Comparison of ENCODE assay signal across 15 mouse cellular contexts in genomic region chr1:166045894-166046197, GRCm38 (mm10). TPM values are rescaled to one million over a fixed set of nuclear protein-coding genes. Genes with fewer than 3 reads are reported as not detected.
DNase-seq lines count a peak whose midpoint lies in the region; ATAC-seq and TF ChIP-seq lines count a peak whose summit lies in the region.
"Had no signal": no experiment of that assay in that cellular context is flagged by ENCODE, and none has a peak within 500 bp of the region (broad histone marks: within the 10 kb centered on the region; RNA-seq: fewer than 3 reads in every experiment).

No protein-coding gene starts in this region.

- peaks cover 49% of the 10 kb centered on the region for H3K4me1 ChIP-seq in hindbrain, embryonic 12.5 days
- peaks cover 39% of the 10 kb centered on the region for H3K4me1 ChIP-seq in hindbrain, embryonic 14.5 days (replicated peaks; ENCODE audit: control insufficient read depth, insufficient read depth, low read length)
- peaks cover 4% of the 10 kb centered on the region; the same call in 1 of the 2 replicates for H3K4me1 ChIP-seq in embryonic facial prominence, embryonic 11.5 days (ENCODE audit: control insufficient read depth, insufficient read depth, low read length)
- H3K4me1 ChIP-seq in forebrain, embryonic 13.5 days, result peaks cover 45% of the 10 kb centered on the region
- 0 out of 2 replicates have a peak, but pooled peaks cover 6% of the 10 kb centered on the region for H3K4me1 ChIP-seq in midbrain, postnatal 0 days (ENCODE audit: insufficient read depth, low read length)
- peaks cover 17% of the 10 kb centered on the region for H3K4me1 ChIP-seq in thymus, adult 2 months (replicated peaks; ENCODE audit: control insufficient read depth, insufficient read depth, low read length)

- no peak for TF ChIP-seq POLR2A in thymus, adult 2 months (IDR thresholded peaks at IDR 0.05; ENCODE audit: control insufficient read depth, extremely low read depth, insufficient read depth, low read length, poor library complexity)

- no peak overlapping the region for H3K4me3 ChIP-seq in hindbrain, embryonic 12.5 days
- H3K4me3 ChIP-seq in hindbrain, embryonic 14.5 days (replicated peaks; ENCODE audit: low read length), result no peak overlapping the region
- H3K4me3 ChIP-seq in embryonic facial prominence, embryonic 11.5 days (ENCODE audit: low read depth, low read length), result no peak overlapping the region
- H3K4me3 ChIP-seq in forebrain, embryonic 13.5 days, result no peak overlapping the region
- H3K4me3 ChIP-seq in midbrain, postnatal 0 days (ENCODE audit: low read depth, low read length), result no peak overlapping the region
- H3K4me3 ChIP-seq in thymus, adult 2 months (ENCODE audit: control insufficient read depth, insufficient read depth, low read length), result no peak overlapping the region
- H3K4me3 ChIP-seq: liver, embryonic 13.5 days; neural tube, embryonic 15.5 days had no signal

- H3K9ac ChIP-seq in hindbrain, embryonic 12.5 days, result 0 out of 2 replicates have a peak overlapping the region, but pooled peaks have one; percentile 29
- no peak overlapping the region for H3K9ac ChIP-seq in hindbrain, embryonic 14.5 days
- H3K9ac ChIP-seq in embryonic facial prominence, embryonic 11.5 days (replicated peaks; ENCODE audit: low read length), result no peak overlapping the region
- H3K9ac ChIP-seq in forebrain, embryonic 13.5 days, result no peak overlapping the region
- H3K9ac ChIP-seq in midbrain, postnatal 0 days (replicated peaks; ENCODE audit: low read length, poor library complexity, severe bottlenecking), result no peak overlapping the region
- H3K9ac ChIP-seq: liver, embryonic 13.5 days; neural tube, embryonic 15.5 days had no signal

- no peak for ATAC-seq in hindbrain, embryonic 12.5 days (ENCODE audit: low FRiP score)
- no peak for ATAC-seq in hindbrain, embryonic 14.5 days (ENCODE audit: low FRiP score)
- no peak for ATAC-seq in embryonic facial prominence, embryonic 11.5 days (replicated peaks; ENCODE audit: insufficient number of reproducible peaks, low FRiP score, low TSS enrichment, low read depth)
- no peak for ATAC-seq in forebrain, embryonic 13.5 days
- ATAC-seq in midbrain, postnatal 0 days (ENCODE audit: low FRiP score), result no peak

- no peak for DNase-seq in hindbrain, embryonic 14.5 days (ENCODE audit: low spot score)
- DNase-seq in embryonic facial prominence, embryonic 11.5 days (ENCODE audit: low spot score), result no peak
- no peak for DNase-seq in midbrain, postnatal 0 days (ENCODE audit: low spot score)
- DNase-seq in kidney, adult 9 months, result no peak
- no peak for DNase-seq in thymus, adult 2 months
- DNase-seq: adrenal gland, postnatal 10 days; kidney, postnatal 14 days; layer of hippocampus, postnatal 36 days; liver, embryonic 13.5 days; right cerebral cortex, postnatal 14 days; thymus, postnatal 4 days had no signal

- peaks cover 21% of the 10 kb centered on the region for H3K27me3 ChIP-seq in hindbrain, embryonic 12.5 days
- peaks cover 23% of the 10 kb centered on the region for H3K27me3 ChIP-seq in hindbrain, embryonic 14.5 days (ENCODE audit: control insufficient read depth, insufficient read depth, low read length)
- peaks cover 7% of the 10 kb centered on the region; the same call in 1 of the 2 replicates for H3K27me3 ChIP-seq in embryonic facial prominence, embryonic 11.5 days (ENCODE audit: control insufficient read depth, insufficient read depth, low read length)
- H3K27me3 ChIP-seq in forebrain, embryonic 13.5 days, result peaks cover 23% of the 10 kb centered on the region
- H3K27me3 ChIP-seq in midbrain, postnatal 0 days (ENCODE audit: insufficient read depth, low read length), result 0 out of 2 replicates have a peak, but pooled peaks cover 3% of the 10 kb centered on the region
- no peaks in the 10 kb centered on the region for H3K27me3 ChIP-seq in thymus, adult 2 months (ENCODE audit: control insufficient read depth, insufficient read depth, low read length)

- no peaks in the 10 kb centered on the region for H3K9me3 ChIP-seq in hindbrain, embryonic 12.5 days (replicated peaks)
- no peaks in the 10 kb centered on the region for H3K9me3 ChIP-seq in hindbrain, embryonic 14.5 days (ENCODE audit: control insufficient read depth, low read length)
- H3K9me3 ChIP-seq in embryonic facial prominence, embryonic 11.5 days (replicated peaks; ENCODE audit: control insufficient read depth, low read length), result no peaks in the 10 kb centered on the region
- no peaks in the 10 kb centered on the region for H3K9me3 ChIP-seq in forebrain, embryonic 13.5 days (replicated peaks)
- no peaks in the 10 kb centered on the region for H3K9me3 ChIP-seq in midbrain, postnatal 0 days (ENCODE audit: low read length)
- H3K9me3 ChIP-seq: liver, embryonic 13.5 days; neural tube, embryonic 15.5 days had no signal

- 46% methylated on average over 4 of the region's 4 CpGs for WGBS in hindbrain, embryonic 12.5 days
- WGBS in hindbrain, embryonic 14.5 days, result 50% methylated on average over 4 of the region's 4 CpGs
- WGBS in embryonic facial prominence, embryonic 11.5 days, result 42% methylated on average over 4 of the region's 4 CpGs
- WGBS in forebrain, embryonic 13.5 days, result 36% methylated on average over 4 of the region's 4 CpGs
- 49% methylated on average over 4 of the region's 4 CpGs for WGBS in midbrain, postnatal 0 days
- WGBS in thymus, adult 2 months, result 97% methylated on average over 4 of the region's 4 CpGs

- H3K27ac ChIP-seq in hindbrain, embryonic 12.5 days, result peak overlapping the region; percentile 40; the same call in 1 of the 2 replicates
- no peak overlapping the region for H3K27ac ChIP-seq in hindbrain, embryonic 14.5 days
- H3K27ac ChIP-seq in embryonic facial prominence, embryonic 11.5 days (replicated peaks; ENCODE audit: low read depth, low read length), result peak overlapping the region; percentile 43; the same call in 1 of the 2 replicates
- H3K27ac ChIP-seq in forebrain, embryonic 13.5 days, result no peak overlapping the region
- no peak overlapping the region for H3K27ac ChIP-seq in midbrain, postnatal 0 days (ENCODE audit: low read depth, low read length)
- H3K27ac ChIP-seq in thymus, adult 2 months (ENCODE audit: control insufficient read depth, insufficient read depth, low read length), result no peak overlapping the region
- H3K27ac ChIP-seq: liver, embryonic 13.5 days; macrophage; neural tube, embryonic 15.5 days had no signal

- H3K4me2 ChIP-seq in hindbrain, embryonic 12.5 days (replicated peaks), result peak overlapping the region; percentile 27; the same call in 1 of the 2 replicates
- H3K4me2 ChIP-seq in hindbrain, embryonic 14.5 days (replicated peaks), result no peak overlapping the region
- peak overlapping the region; percentile 3; the same call in 1 of the 2 replicates for H3K4me2 ChIP-seq in embryonic facial prominence, embryonic 11.5 days (ENCODE audit: low read depth, low read length)
- peak overlapping the region; percentile 34; the same call in 1 of the 2 replicates for H3K4me2 ChIP-seq in forebrain, embryonic 13.5 days
- H3K4me2 ChIP-seq in midbrain, postnatal 0 days (ENCODE audit: low read depth, low read length, poor library complexity, severe bottlenecking), result peak overlapping the region; percentile 4; the same call in 1 of the 2 replicates
- H3K4me2 ChIP-seq: liver, embryonic 13.5 days had no signal

- no peaks in the 10 kb centered on the region for H3K36me3 ChIP-seq in hindbrain, embryonic 12.5 days
- H3K36me3 ChIP-seq in hindbrain, embryonic 14.5 days (replicated peaks; ENCODE audit: control insufficient read depth, insufficient read depth), result no peaks in the 10 kb centered on the region
- no peaks in the 10 kb centered on the region for H3K36me3 ChIP-seq in embryonic facial prominence, embryonic 11.5 days (replicated peaks; ENCODE audit: control insufficient read depth, insufficient read depth, low read depth, low read length)
- H3K36me3 ChIP-seq in forebrain, embryonic 13.5 days (ENCODE audit: poor library complexity, severe bottlenecking), result no peaks in the 10 kb centered on the region
- H3K36me3 ChIP-seq in midbrain, postnatal 0 days (ENCODE audit: insufficient read depth, low read length), result no peaks in the 10 kb centered on the region
- no peaks in the 10 kb centered on the region for H3K36me3 ChIP-seq in thymus, adult 2 months (ENCODE audit: control insufficient read depth, insufficient read depth, low read length)
- H3K36me3 ChIP-seq: liver, embryonic 13.5 days; neural tube, embryonic 15.5 days had no signal

- no peak for TF ChIP-seq CTCF in midbrain, postnatal 0 days (IDR thresholded peaks at IDR 0.05)
- no peak for TF ChIP-seq CTCF in thymus, adult 2 months (IDR thresholded peaks at IDR 0.05; ENCODE audit: borderline replicate concordance, control insufficient read depth, extremely low read depth, insufficient read depth, low read length, poor library complexity)

RNA-seq across cellular contexts. Expression of gene Pou2f1, which starts 43.4 kb away (rescaled TPM):
- 18.9 and 21.0 TPM in 2 replicates for polyA plus RNA-seq in hindbrain, embryonic 12.5 days (2016; fragmentation: Nextera tagmentation; extraction: Ambion mirVana)
- polyA plus RNA-seq in hindbrain, embryonic 14.5 days (2014; fragmentation: Nextera tagmentation; extraction: Ambion mirVana), result 18.1 and 19.2 TPM in 2 replicates
- polyA plus RNA-seq in embryonic facial prominence, embryonic 11.5 days (2014; fragmentation: Nextera tagmentation; extraction: Ambion mirVana), result 22.1 and 22.8 TPM in 2 replicates
- 23.9 and 25.9 TPM in 2 replicates for polyA plus RNA-seq in forebrain, embryonic 13.5 days (2015; fragmentation: Nextera tagmentation; extraction: Ambion mirVana)
- total RNA-seq in midbrain, postnatal 0 days (2014; rRNA removed), result 26.8 and 27.2 TPM in 2 replicates
- polyA plus RNA-seq in midbrain, postnatal 0 days (2015; fragmentation: Nextera tagmentation; extraction: Ambion mirVana), result 17.3 and 21.5 TPM in 2 replicates
- 39.7 and 53.4 TPM in 2 replicates for polyA plus RNA-seq in thymus, adult 2 months (2012; rRNA removed)

Comparison
In these comparisons a context has a peak if more than half of its experiments do, and no peak if none do; other contexts are left out.
1. H3K27ac ChIP-seq: peak in hindbrain, embryonic 12.5 days (single experiment) and embryonic facial prominence, embryonic 11.5 days (single experiment); none in hindbrain, embryonic 14.5 days (single experiment), forebrain, embryonic 13.5 days (single experiment), midbrain, postnatal 0 days (single experiment) and thymus, adult 2 months (single experiment).